Mouse (Mus musculus): Measurements from ENCODE around the gene Gm10375. TPM values are rescaled to one million over a fixed set of nuclear protein-coding genes. Genes with fewer than 3 reads are reported as not detected.
"Not testable (repeated sequence)": the region's sequence is repeated elsewhere in the genome, so short reads cannot be mapped to it uniquely, and the experiment has no call there.

Gene Gm10375
- not detected in 2 replicates for polyA plus RNA-seq (2015; fragmentation: Nextera tagmentation; extraction: Ambion mirVana)

DNA sequence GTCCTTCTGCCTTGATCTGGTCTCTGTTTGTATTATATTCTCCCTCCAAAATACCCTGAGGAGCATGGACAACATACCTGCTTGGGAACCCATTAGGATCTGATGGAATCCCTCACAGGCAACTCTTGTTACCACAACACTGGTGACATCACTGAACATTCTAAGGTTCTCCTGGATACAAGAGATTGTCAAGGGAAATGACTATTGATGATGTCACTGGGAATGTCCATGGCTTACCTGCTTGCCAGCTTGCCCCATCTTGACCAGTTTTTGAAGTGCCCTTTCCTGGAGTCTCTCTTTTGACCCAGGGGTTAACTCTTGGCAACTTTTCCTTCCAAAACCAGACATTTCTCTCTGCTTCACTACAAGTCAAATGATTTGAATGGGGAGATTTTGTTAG lies at the start of gene Gm10375:
Gene Gm10375, minus strand, starts transcription at position 101 of the 400 bp plus-strand sequence.
- not testable (repeated sequence) for ATAC-seq (ENCODE audit: low FRiP score, low read depth); H3K27me3 ChIP-seq; H3K4me3 ChIP-seq; H3K4me1 ChIP-seq; H3K36me3 ChIP-seq; H3K4me2 ChIP-seq (replicated peaks); H3K9me3 ChIP-seq; H3K27ac ChIP-seq; H3K9ac ChIP-seq

DNA sequence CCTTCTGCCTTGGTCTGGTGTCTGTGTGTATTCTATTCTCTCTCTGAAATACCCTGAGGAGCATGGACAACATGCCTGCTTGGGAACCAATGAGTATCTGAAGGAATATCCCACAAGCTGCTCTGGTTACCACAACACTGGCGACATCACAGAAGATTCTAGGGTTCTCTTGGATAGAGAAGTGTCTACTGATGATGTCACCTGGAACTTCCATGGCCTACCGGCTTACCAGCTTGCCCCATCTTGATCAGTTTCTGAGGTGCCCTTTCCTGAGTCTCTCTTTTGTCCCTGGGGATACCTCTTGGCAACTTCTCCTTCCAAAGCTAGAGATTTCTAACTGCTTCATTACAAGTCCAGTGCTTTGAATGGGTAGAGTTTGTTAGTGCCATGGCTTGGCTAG lies 28.8 kb downstream of the Gm10375 start, which contains the start of gene Gm17654:
Gene Gm17654, minus strand, starts transcription at position 101 of the 400 bp plus-strand sequence.
- H3K9ac ChIP-seq; H3K4me2 ChIP-seq (replicated peaks); H3K27me3 ChIP-seq; H3K4me3 ChIP-seq; H3K4me1 ChIP-seq; H3K36me3 ChIP-seq; H3K9me3 ChIP-seq; ATAC-seq (ENCODE audit: low FRiP score, low read depth); H3K27ac ChIP-seq: not testable (repeated sequence)
- 67% methylated on average over 1 of the region's 2 CpGs for WGBS

DNA sequence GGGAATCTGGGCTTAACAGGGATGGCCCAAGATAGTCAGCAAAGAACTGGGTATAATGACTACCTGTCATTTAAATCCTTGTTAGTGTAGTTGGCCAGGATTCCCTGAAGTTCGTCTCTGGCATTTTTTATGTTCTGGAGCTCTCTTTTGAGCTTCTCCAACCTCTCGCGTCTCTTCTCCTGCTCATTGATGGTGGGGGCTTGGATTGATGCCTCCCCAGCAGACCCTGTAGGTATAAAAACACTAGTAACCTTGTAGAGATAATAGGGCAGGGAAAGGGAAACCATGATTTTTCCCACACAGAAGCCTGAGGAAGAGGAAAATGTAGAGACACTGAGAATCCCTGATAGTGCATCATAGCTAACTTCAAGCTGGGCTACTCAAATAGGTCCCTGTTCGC lies 29.8 kb downstream of the Gm10375 start:
- not testable (repeated sequence) for H3K4me1 ChIP-seq; H3K27ac ChIP-seq; H3K9me3 ChIP-seq; H3K4me2 ChIP-seq (replicated peaks); H3K9ac ChIP-seq; ATAC-seq (ENCODE audit: low FRiP score, low read depth); H3K4me3 ChIP-seq; H3K27me3 ChIP-seq; H3K36me3 ChIP-seq
- 90% methylated on average over 4 of the region's 4 CpGs for WGBS

Other genes starting within 250 kb of the Gm10375 start
- gene Gm8138, start 191.7 kb downstream of the Gm10375 start, polyA plus RNA-seq (2015; fragmentation: Nextera tagmentation; extraction: Ambion mirVana): not detected in 2 replicates
- gene Gm5799, start 64.4 kb downstream of the Gm10375 start, polyA plus RNA-seq (2015; fragmentation: Nextera tagmentation; extraction: Ambion mirVana): not detected in 2 replicates
- gene Gm17654, start 28.9 kb downstream of the Gm10375 start, polyA plus RNA-seq (2015; fragmentation: Nextera tagmentation; extraction: Ambion mirVana): not detected in 2 replicates
- not detected in 2 replicates for gene Gm8165, start 69.2 kb upstream of the Gm10375 start, polyA plus RNA-seq (2015; fragmentation: Nextera tagmentation; extraction: Ambion mirVana)
- 1.0 and 1.5 TPM in 2 replicates for gene Gm7324, start 89.8 kb upstream of the Gm10375 start, polyA plus RNA-seq (2015; fragmentation: Nextera tagmentation; extraction: Ambion mirVana)
- not detected in 2 replicates for gene Gm16506, start 119.5 kb upstream of the Gm10375 start, polyA plus RNA-seq (2015; fragmentation: Nextera tagmentation; extraction: Ambion mirVana)
- not detected in 2 replicates for gene Gm6526, start 139.9 kb upstream of the Gm10375 start, polyA plus RNA-seq (2015; fragmentation: Nextera tagmentation; extraction: Ambion mirVana)
- not detected in 2 replicates for gene Gm8180, start 176.7 kb upstream of the Gm10375 start, polyA plus RNA-seq (2015; fragmentation: Nextera tagmentation; extraction: Ambion mirVana)

Measured in limb, embryonic 13.5 days (tissue).